Mouse (Mus musculus) CH12.LX (cell line): ENCODE data around the gene Dnajb4.

ENCODE experiments used
- E2F4 ChIP-seq: IDR thresholded peaks from 2 replicates; pipeline ENCODE4 v1.6.1; 2011; ENCODE audit warnings: low read depth, low read length, improper control_type of control experiment; ENCODE audit not compliant: insufficient replicate concordance
- POLR2A ChIP-seq: IDR thresholded peaks from 2 replicates; pipeline ENCODE4 v1.6.1; 2011; ENCODE audit warnings: low read depth, mild to moderate bottlenecking, improper control_type of control experiment, low read length
- TCF12 ChIP-seq: IDR thresholded peaks from 2 replicates; pipeline ENCODE4 v1.6.1; 2014; ENCODE audit warnings: low read depth, mild to moderate bottlenecking, inconsistent platforms, low read length, improper control_type of control experiment
- USF1 ChIP-seq: IDR thresholded peaks from 2 replicates; pipeline ENCODE4 v1.6.1; 2014; ENCODE audit warnings: low read depth, mild to moderate bottlenecking, inconsistent platforms, low read length, improper control_type of control experiment
- USF2 ChIP-seq: conservative IDR thresholded peaks from 2 replicates; pipeline ENCODE4 v1.6.1; 2011; ENCODE audit warnings: low read depth, low read length, improper control_type of control experiment
- ZC3H11A ChIP-seq: IDR thresholded peaks from 2 replicates; pipeline ENCODE4 v1.6.1; 2012; ENCODE audit warnings: low read depth, mild to moderate bottlenecking, inconsistent platforms, low read length, improper control_type of control experiment

GRCm38 (mm10) chr3:152166099-152166423 lies 44.0 kb downstream of the Dnajb4 start, which contains the start of gene Gipc2:
- TF ChIP-seq E2F4 (no peak), TCF12 (no peak), ZC3H11A (no peak), USF1 (no peak), POLR2A (no peak), USF2 (no peak)
